Mouse (Mus musculus) testis, adult 2 months (tissue): ENCODE results near the gene Trib3. TPM values are rescaled to one million over a fixed set of nuclear protein-coding genes. Genes with fewer than 3 reads are reported as not detected.

Source experiments
- H3K27ac ChIP-seq: fragments of 200-500 bp; 2 replicates; pipeline ENCODE4 v1.5.1; 2012; ENCODE audit warnings: low read depth, low read length; ENCODE audit not compliant: control insufficient read depth, insufficient read depth
- H3K27me3 ChIP-seq: fragments of 200-500 bp; 2 replicates; pipeline ENCODE4 v1.6.1; 2012; ENCODE audit warnings: mild to moderate bottlenecking, low read length, moderate library complexity; ENCODE audit not compliant: control insufficient read depth, insufficient read depth
- H3K36me3 ChIP-seq: fragments of 200-500 bp; 2 replicates; pipeline ENCODE4 v1.6.1; 2012; ENCODE audit warnings: mild to moderate bottlenecking, low read length; ENCODE audit not compliant: control insufficient read depth, insufficient read depth
- H3K4me1 ChIP-seq: fragments of 200-500 bp; 2 replicates; pipeline ENCODE4 v1.6.1; 2012; ENCODE audit warnings: low read length; ENCODE audit not compliant: control insufficient read depth, insufficient read depth
- H3K4me3 ChIP-seq: fragments of 200-500 bp; 2 replicates; pipeline ENCODE4 v1.5.1; 2012; ENCODE audit warnings: low read depth, mild to moderate bottlenecking, low read length, moderate library complexity, mixed read lengths; ENCODE audit not compliant: control insufficient read depth
- CTCF ChIP-seq: fragments of 200-500 bp; IDR thresholded peaks from 2 replicates; pipeline ENCODE4 v1.5.1; 2012; ENCODE audit warnings: low read depth, mild to moderate bottlenecking, inconsistent platforms, low read length, moderate library complexity; ENCODE audit not compliant: control insufficient read depth, insufficient read depth, insufficient replicate concordance
- POLR2A ChIP-seq: fragments of 200-500 bp; IDR thresholded peaks from 2 replicates; pipeline ENCODE4 v1.6.1; 2012; ENCODE audit warnings: low read depth, mild to moderate bottlenecking, inconsistent platforms, low read length, moderate library complexity; ENCODE audit not compliant: control insufficient read depth
- polyA plus RNA-seq: library from polyadenylated mRNA; depleted of rRNA; stranded (reverse); fragments of >200 nt; gene quantifications from 2 replicates; pipeline ENCODE4 v1.2.3, GENCODE M21; 2012; rRNA removed

Gene Trib3
- polyA plus RNA-seq, 1 experiment: 0.26 TPM

- H3K27me3 ChIP-seq: no peaks in the 10 kb centered on the region
- peaks cover 3% of the 10 kb centered on the region; the same call in 1 of the 2 replicates for H3K4me1 ChIP-seq
- H3K4me3 ChIP-seq: no peak overlapping the region
- no peak overlapping the region for H3K27ac ChIP-seq
- no peaks in the 10 kb centered on the region; the same call in 1 of the 2 replicates for H3K36me3 ChIP-seq
- no peak for TF ChIP-seq POLR2A
- no peak for TF ChIP-seq CTCF
Measured at GRCm38 (mm10) chr2:152288046-152288445, 55.8 kb downstream of the Trib3 start.

DNA sequence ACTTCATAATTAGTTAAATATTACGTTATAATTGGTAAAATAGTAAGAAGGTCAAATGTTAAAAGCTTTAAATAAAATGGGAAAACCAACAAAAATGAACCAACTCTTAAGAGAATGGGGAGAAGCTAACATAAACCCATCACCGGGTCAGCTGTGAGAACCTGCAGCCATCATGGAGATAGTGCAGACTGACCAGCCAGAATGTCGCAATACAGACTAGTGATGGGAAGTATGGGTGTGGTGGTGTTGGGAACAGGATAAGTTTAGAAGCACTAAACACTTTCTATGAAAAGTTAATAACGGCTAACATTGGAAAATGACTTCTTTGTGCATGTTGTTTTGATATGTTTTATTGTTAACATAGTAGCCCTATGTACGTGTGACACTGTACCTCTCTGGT lies 56.3 kb downstream of the Trib3 start:
- Histone ChIP-seq H3K27me3 (no peaks in the 10 kb centered on the region), H3K4me1 (peaks cover 3% of the 10 kb centered on the region; the same call in 1 of the 2 replicates), H3K27ac (no peak overlapping the region), H3K36me3 (no peaks in the 10 kb centered on the region; the same call in none of the 2 replicates), H3K4me3 (no peak overlapping the region)
- TF ChIP-seq POLR2A (no peak), CTCF (no peak)

Other genes with a start within 250 kb of the Trib3 start
- gene Srxn1, start 238.5 kb downstream of the Trib3 start, polyA plus RNA-seq: 131 and 135 TPM in 2 replicates
- gene Tcf15, start 200.5 kb downstream of the Trib3 start, polyA plus RNA-seq: 0.53 and 0.96 TPM in 2 replicates
- gene Csnk2a1, start 117.2 kb downstream of the Trib3 start, polyA plus RNA-seq: 7.2 and 10.3 TPM in 2 replicates
- 236 and 271 TPM in 2 replicates for gene Tbc1d20, start 50.2 kb downstream of the Trib3 start, polyA plus RNA-seq
- 72.2 and 76.2 TPM in 2 replicates for gene Rbck1, start 11.4 kb downstream of the Trib3 start, polyA plus RNA-seq
- 0.85 and 0.97 TPM in 2 replicates for gene Nrsn2, start 32.6 kb upstream of the Trib3 start, polyA plus RNA-seq
- 5.9 and 6.2 TPM in 2 replicates for gene Sox12, start 54.0 kb upstream of the Trib3 start, polyA plus RNA-seq
- gene Zcchc3, start 71.0 kb upstream of the Trib3 start, polyA plus RNA-seq: 2.5 and 2.8 TPM in 2 replicates
- gene 6820408C15Rik, start 71.6 kb upstream of the Trib3 start, polyA plus RNA-seq: 54.7 and 73.0 TPM in 2 replicates
- gene Defb23, start 120.6 kb upstream of the Trib3 start, polyA plus RNA-seq: 1.4 TPM in 1 of 2 replicates, not detected in the other
- 0.28 and 0.52 TPM in 2 replicates for gene Defb20, start 133.0 kb upstream of the Trib3 start, polyA plus RNA-seq
- 7.6 TPM in 1 of 2 replicates, not detected in the other for gene Defb22, start 146.1 kb upstream of the Trib3 start, polyA plus RNA-seq
- 4.3 TPM in 1 of 2 replicates, not detected in the other for gene Defb26, start 167.7 kb upstream of the Trib3 start, polyA plus RNA-seq
- gene Defb28, start 174.2 kb upstream of the Trib3 start, polyA plus RNA-seq: 108 TPM in 1 of 2 replicates, not detected in the other
- not detected in 2 replicates for gene Defb29, start 196.1 kb upstream of the Trib3 start, polyA plus RNA-seq
- gene Gm17416, start 225.3 kb upstream of the Trib3 start, polyA plus RNA-seq: not detected in 2 replicates
- gene Defb21, start 228.7 kb upstream of the Trib3 start, polyA plus RNA-seq: 4.1 and 4.5 TPM in 2 replicates
- gene Defb19, start 236.3 kb upstream of the Trib3 start, polyA plus RNA-seq: 710 and 946 TPM in 2 replicates